In the genomic region with DNA sequence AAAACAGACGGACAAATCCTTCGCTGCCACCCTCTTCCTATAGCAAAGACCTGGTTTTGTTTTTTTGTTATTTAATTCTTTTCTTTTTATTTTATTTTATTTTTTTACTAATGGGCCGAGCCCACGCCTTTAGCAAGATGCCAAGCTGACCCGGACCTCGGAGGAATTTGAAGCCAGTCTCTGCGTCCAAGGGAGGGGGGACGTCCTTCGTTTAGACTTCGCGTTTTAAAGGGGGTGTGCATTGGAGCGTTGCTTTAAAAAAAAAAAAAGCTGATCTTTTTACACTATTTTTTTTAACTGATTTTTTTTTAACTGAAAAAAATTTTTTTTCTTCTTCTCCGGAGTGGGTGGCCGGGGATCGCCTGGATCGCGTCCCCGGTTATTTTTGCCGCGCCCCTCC, we compare ENCODE assay signal across 8 mouse cellular contexts. TPM values are rescaled to one million over a fixed set of nuclear protein-coding genes. Genes with fewer than 3 reads are reported as not detected.
A peak's percentile ranks its signal among the peaks of the same experiment; 100 is the strongest.
DNase-seq lines count a peak whose midpoint lies in the region; ATAC-seq lines count a peak whose summit lies in the region.

No protein-coding gene starts in this region.

- H3K9me3 ChIP-seq in heart, embryonic 16.5 days (replicated peaks; ENCODE audit: control insufficient read depth, low read length): peaks cover 8% of the 10 kb centered on the region
- no peaks in the 10 kb centered on the region; the same call in 1 of the 2 replicates for H3K9me3 ChIP-seq in hindbrain, embryonic 12.5 days (replicated peaks)
- H3K9me3 ChIP-seq in midbrain, embryonic 10.5 days (replicated peaks): peaks cover 5% of the 10 kb centered on the region

- under 1% methylated on average over 20 of the region's 20 CpGs for WGBS in heart, embryonic 16.5 days
- WGBS in hindbrain, embryonic 12.5 days: under 1% methylated on average over 20 of the region's 20 CpGs
- WGBS in midbrain, embryonic 10.5 days: under 1% methylated on average over 20 of the region's 20 CpGs

- peaks cover 4% of the 10 kb centered on the region for H3K4me1 ChIP-seq in heart, embryonic 16.5 days (ENCODE audit: control insufficient read depth, insufficient read depth, low read length)
- H3K4me1 ChIP-seq in brown adipose tissue, adult 24 weeks (ENCODE audit: control insufficient read depth, insufficient read depth, insufficient read length, low read length): no peaks in the 10 kb centered on the region
- H3K4me1 ChIP-seq in hindbrain, embryonic 12.5 days: peaks cover 23% of the 10 kb centered on the region
- peaks cover 31% of the 10 kb centered on the region for H3K4me1 ChIP-seq in midbrain, embryonic 10.5 days

- peak overlapping the region; percentile 71 for H3K4me3 ChIP-seq in heart, embryonic 16.5 days (ENCODE audit: low read length)
- peak overlapping the region; percentile 37 for H3K4me3 ChIP-seq in brown adipose tissue, adult 24 weeks (ENCODE audit: insufficient read depth, low read depth, low read length)
- H3K4me3 ChIP-seq in hindbrain, embryonic 12.5 days: peak overlapping the region; percentile 69
- peak overlapping the region; percentile 84 for H3K4me3 ChIP-seq in midbrain, embryonic 10.5 days

- no peaks in the 10 kb centered on the region for H3K36me3 ChIP-seq in heart, embryonic 16.5 days (ENCODE audit: control insufficient read depth, insufficient read depth)
- no peaks in the 10 kb centered on the region for H3K36me3 ChIP-seq in hindbrain, embryonic 12.5 days
- H3K36me3 ChIP-seq in midbrain, embryonic 10.5 days: peaks cover 13% of the 10 kb centered on the region; the same call in 1 of the 2 replicates

- no peak for ATAC-seq in heart, embryonic 16.5 days (replicated peaks; ENCODE audit: extremely low read depth, insufficient read depth, low FRiP score)
- ATAC-seq in hindbrain, embryonic 12.5 days (ENCODE audit: low FRiP score): no peak

- peak overlapping the region; percentile 99 for H3K4me2 ChIP-seq in heart, embryonic 16.5 days (ENCODE audit: low read depth, low read length)
- H3K4me2 ChIP-seq in hindbrain, embryonic 12.5 days (replicated peaks): peak overlapping the region; percentile 82

- peak overlapping the region; percentile 71 for H3K9ac ChIP-seq in heart, embryonic 16.5 days (ENCODE audit: low read length)
- peak overlapping the region; percentile 77 for H3K9ac ChIP-seq in hindbrain, embryonic 12.5 days

- peaks cover 58% of the 10 kb centered on the region for H3K27me3 ChIP-seq in heart, embryonic 16.5 days (ENCODE audit: control insufficient read depth, insufficient read depth, low read length)
- H3K27me3 ChIP-seq in hindbrain, embryonic 12.5 days: peaks cover 11% of the 10 kb centered on the region; the same call in 1 of the 2 replicates
- H3K27me3 ChIP-seq in midbrain, embryonic 10.5 days (ENCODE audit: low read depth, poor library complexity, severe bottlenecking): peaks cover 46% of the 10 kb centered on the region

- no peak overlapping the region for H3K27ac ChIP-seq in heart, embryonic 16.5 days (ENCODE audit: low read length)
- H3K27ac ChIP-seq in brown adipose tissue, adult 24 weeks (replicated peaks; ENCODE audit: low read depth, low read length): no peak overlapping the region
- peak overlapping the region; percentile 93 for H3K27ac ChIP-seq in hindbrain, embryonic 12.5 days
- peak overlapping the region; percentile 92 for H3K27ac ChIP-seq in midbrain, embryonic 10.5 days (replicated peaks)

- DNase-seq in heart, postnatal 4 days: no peak
- DNase-seq in midbrain, embryonic 10.5 days (ENCODE audit: low spot score): no peak
- DNase-seq in ovary, adult 18-20 months (ENCODE audit: low spot score): no peak
- DNase-seq in layer of hippocampus, postnatal 10 days (ENCODE audit: low spot score in 2 of 2): no peak
- DNase-seq in left cerebral cortex, adult 18-20 months (ENCODE audit: low spot score in 2 of 2): no peak

RNA-seq across cellular contexts. Expression of gene Cacna1a, which starts 26.7 kb away (rescaled TPM):
- polyA plus RNA-seq in heart, embryonic 16.5 days (2015; fragmentation: Nextera tagmentation; extraction: Ambion mirVana): 6.9 and 8.9 TPM in 2 replicates
- 1 to 10 TPM; 6.6 to 8.0 TPM for total RNA-seq in heart, postnatal 4 days (2021)
- polyA plus RNA-seq in brown adipose tissue, adult 24 weeks (2012; ENCODE audit: insufficient read depth, insufficient read length, missing spikeins): 30.0 and 30.8 TPM in 2 replicates
- 13.3 and 16.1 TPM in 2 replicates for polyA plus RNA-seq in hindbrain, embryonic 12.5 days (2016; fragmentation: Nextera tagmentation; extraction: Ambion mirVana)
- polyA plus RNA-seq in midbrain, embryonic 10.5 days (2016; fragmentation: Nextera tagmentation; extraction: Ambion mirVana): 6.9 and 9.2 TPM in 2 replicates
- total RNA-seq in layer of hippocampus, postnatal 10 days (2021): 100 to 1,000 TPM; 222 to 231 TPM
- 100 to 1,000 TPM; 188 to 195 TPM for total RNA-seq in left cerebral cortex, adult 18-20 months (2021)

Comparison
In these comparisons a context has a peak if more than half of its experiments do, and no peak if none do; other contexts are left out.
1. H3K27ac ChIP-seq: peak in hindbrain, embryonic 12.5 days (single experiment) and midbrain, embryonic 10.5 days (single experiment); none in heart, embryonic 16.5 days (single experiment) and brown adipose tissue, adult 24 weeks (single experiment).
2. Peak in every context shown above with its lines, with median percentiles within 50 percentile points of each other: H3K4me3 ChIP-seq.